Mouse (Mus musculus) gastrocnemius, postnatal 10 days (tissue): Measurements from ENCODE around the gene Abhd14a. TPM values are rescaled to one million over a fixed set of nuclear protein-coding genes. Genes with fewer than 3 reads are reported as not detected.
"Not testable (repeated sequence)": the region's sequence is repeated elsewhere in the genome, so short reads cannot be mapped to it uniquely, and the experiment has no call there.

ENCODE experiments used
- DNase-seq: peaks from one replicate; pipeline ENCODE4 v3.0.0; 2021; ENCODE audit warnings: mixed read lengths
- long read RNA-seq, 2 experiments: library from polyadenylated mRNA; stranded (forward); transcript quantifications; one replicate each; pipeline ENCODE4 v2.0.0; 2021
- total RNA-seq, 2 experiments: library from RNA; stranded (reverse); gene quantifications; 2 replicates each; pipeline ENCODE4 v1.2.3; 2021

Gene Abhd14a
- 10 to 100 TPM; 13.5 to 15.3 TPM for total RNA-seq
- long read RNA-seq, experiment 1, partial matches to known transcripts: 1 of 15 reads
- long read RNA-seq, experiment 1, other reads (novel, unspliced or antisense): 11 of 15 reads
- long read RNA-seq, experiment 2, partial matches to known transcripts: 0 of 14 reads
- long read RNA-seq, experiment 2, other reads (novel, unspliced or antisense): 13 of 14 reads

DNA sequence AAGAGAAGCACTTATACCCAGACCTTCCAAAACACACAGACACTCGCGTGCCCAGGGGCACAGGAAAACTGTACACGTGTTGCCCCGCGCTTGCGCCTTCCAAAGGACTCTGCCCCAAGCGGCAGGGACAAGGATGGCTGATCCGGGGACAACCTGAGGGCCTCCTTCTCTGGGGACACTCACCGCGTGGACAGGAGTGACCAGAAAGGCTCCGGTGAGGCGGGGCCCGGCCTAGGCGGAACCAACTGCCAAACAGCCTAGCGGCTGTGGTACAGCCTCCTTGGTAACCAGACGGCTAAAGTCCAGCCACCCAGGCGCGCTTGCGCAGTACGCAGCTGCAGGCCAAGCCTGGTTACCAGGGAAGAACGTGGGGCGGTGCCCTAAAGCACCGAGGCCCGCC is at the start of gene Abhd14a, which contains the start of gene Abhd14b:
Gene Abhd14a (minus strand): TSS at position 331 of the 400 bp plus-strand sequence.
Gene Abhd14b (plus strand): TSS at position 112 of the 400 bp plus-strand sequence.
- DNase-seq: peak; percentile 93

- not testable (repeated sequence) for DNase-seq
Measured at GRCm38 (mm10) chr9:106487602-106488001, 40.1 kb upstream of the Abhd14a start.

DNA sequence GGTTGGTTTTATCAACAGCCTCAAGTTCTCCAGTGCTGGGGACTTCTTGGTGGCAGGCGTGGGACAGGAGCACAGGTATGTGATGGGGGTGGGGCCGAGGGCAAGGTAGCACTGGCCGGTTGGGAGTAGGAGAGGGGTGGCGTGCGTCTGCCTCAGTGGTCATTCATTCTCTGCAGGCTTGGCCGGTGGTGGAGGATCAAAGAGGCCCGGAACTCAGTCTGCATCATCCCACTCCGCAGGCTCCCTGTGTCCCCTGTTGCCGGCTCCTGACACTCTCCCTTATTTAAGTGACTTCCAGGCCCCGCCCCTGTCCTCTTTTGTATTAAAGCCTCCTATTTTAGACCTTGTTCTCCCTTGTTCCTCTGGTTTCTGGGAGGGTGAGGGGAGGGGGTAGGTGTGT is 37.6 kb upstream of the Abhd14a start:
- DNase-seq: no peak

DNA sequence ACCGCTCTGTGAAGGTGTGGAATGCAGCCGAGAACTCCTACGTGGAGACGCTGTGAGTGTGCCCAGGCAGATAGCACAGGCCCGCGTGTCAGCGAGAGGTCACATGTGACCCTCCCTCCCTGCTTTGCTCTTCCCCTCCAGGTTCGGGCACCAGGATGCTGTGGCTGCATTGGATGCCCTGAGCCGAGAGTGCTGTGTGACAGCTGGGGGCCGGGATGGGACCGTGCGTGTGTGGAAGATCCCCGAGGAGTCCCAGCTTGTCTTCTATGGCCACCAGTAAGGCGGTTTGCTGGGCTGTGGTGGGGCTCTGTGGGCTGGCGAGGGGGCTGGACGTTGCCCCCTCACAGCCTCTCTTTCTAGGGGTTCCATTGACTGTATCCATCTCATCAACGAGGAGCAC is 36.1 kb upstream of the Abhd14a start:
- peak; percentile 3 for DNase-seq

DNA sequence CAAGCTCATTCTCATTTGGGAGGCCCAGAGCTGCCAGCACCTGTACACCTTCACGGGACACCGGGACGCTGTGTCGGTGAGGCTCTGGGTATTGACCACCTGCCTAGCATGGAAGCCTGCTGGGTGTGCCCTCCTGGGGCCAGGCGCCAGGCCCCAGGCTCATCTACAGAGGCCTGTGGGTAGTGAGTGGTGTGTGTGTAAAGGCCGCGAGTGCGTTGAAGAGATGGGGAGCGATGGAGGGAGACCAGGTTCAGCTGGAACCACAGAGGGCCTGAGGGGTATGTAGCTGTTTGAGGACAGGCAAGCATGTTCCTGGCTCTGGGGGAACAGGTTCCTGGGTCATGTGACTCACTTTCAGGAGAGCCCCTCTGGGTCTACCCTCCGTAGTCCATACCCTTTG is 35.7 kb upstream of the Abhd14a start:
- no peak for DNase-seq

- peak; percentile 3 for DNase-seq
Measured at GRCm38 (mm10) chr9:106482578-106483115, 35.2 kb upstream of the Abhd14a start.

GRCm38 (mm10) chr9:106481676-106482075 is 34.2 kb upstream of the Abhd14a start:
- DNase-seq: peak; percentile 3

GRCm38 (mm10) chr9:106481075-106481474 is 33.6 kb upstream of the Abhd14a start:
- DNase-seq: peak; percentile 2

DNA sequence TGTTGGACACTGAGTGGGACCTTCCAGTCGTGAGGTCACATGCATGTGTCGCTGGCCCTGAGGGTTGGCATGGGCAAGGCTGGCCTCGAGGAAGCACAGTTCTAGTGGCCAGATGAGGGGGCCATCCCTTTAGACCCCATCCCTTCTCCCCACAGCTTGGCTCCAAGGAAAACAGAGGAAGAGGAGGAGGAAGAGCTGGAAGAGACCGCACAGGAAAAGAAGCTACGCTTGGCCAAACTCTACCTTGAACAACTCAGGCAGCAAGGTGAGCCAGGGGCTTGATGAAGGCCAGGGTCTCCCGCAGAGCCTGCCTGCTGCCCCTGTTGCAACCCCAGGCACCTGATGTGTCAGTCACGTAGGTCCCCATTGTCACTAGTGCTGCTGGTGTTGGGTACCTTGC is 33.1 kb upstream of the Abhd14a start:
- peak; percentile 2 for DNase-seq

GRCm38 (mm10) chr9:106478101-106478500 is 30.6 kb upstream of the Abhd14a start:
- peak; percentile 2 for DNase-seq

DNA sequence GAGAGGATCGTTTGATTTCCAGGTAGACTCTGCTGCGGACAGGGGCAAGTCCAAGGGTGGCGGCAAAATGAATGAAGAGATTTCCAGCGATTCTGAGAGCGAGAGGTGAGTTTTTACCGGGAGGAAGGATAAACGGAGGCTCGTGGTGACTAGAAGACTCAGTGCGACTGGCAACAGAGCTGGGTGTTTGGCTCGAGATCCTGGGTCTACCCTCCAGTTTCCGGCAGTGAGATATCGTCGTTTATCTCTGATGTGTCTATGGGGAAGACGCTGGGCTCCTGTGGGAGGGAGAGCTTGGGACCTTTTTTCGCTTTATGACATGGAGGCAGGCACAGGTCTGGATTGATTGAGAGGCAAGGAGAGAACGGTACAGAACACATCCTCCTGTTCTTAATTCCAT is 30.2 kb upstream of the Abhd14a start:
- peak; percentile 3 for DNase-seq

DNA sequence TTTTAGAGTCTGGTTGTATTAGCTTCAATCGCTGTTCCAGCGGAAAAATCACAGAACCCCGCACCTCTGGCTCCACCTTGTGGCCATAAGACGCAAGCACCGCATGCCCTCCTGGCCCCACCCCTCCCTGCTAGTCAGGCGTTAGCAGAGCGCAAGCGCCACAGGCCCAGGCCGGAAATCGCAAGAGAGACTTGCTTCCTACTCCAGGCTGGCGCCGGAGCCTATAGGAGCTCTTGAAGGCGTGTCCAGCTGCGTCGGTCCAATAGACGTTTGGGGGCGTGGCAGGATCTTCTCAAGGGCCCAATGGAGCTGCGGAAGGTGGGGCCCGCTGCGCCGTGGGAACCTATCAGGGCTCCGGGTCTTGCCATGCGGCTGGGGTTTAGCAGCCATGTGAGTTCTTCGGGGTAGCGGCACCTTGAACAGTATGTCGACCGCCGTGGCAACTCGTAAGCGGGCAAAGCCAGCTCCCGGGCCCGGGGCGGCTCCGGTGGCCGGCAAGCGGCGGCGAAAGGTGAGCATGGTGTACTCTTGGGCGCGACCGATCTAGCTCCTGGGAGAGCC is 29.5 kb upstream of the Abhd14a start, which contains the start of gene Parp3:
Gene Parp3 (minus strand): TSS at position 26 of the 561 bp plus-strand sequence.
- peak; percentile 93 for DNase-seq

GRCm38 (mm10) chr9:106476002-106476923 is 28.8 kb upstream of the Abhd14a start:
- peak; percentile 57 for DNase-seq

DNA sequence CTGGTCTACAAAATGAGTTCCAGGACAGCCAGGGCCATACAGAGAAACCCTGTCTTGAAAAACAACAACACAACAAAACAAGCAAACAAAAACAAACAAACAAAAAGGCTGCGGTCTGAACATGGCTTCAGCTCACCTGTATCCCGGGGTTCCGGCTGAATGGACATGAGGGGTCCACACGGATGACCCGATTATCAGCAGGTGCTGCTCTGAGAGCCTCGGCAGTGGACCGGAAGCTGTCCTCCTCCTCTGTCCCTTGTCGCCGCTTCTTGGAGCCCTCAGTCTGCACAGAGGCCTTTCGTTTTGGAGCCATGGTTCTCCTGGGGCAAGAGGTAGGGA is 28.2 kb upstream of the Abhd14a start, which contains the start of gene Rrp9:
Gene Rrp9 (plus strand): TSS at position 301 of the 339 bp plus-strand sequence.
- peak; percentile 20 for DNase-seq

- DNase-seq: peak; percentile 48
Measured at GRCm38 (mm10) chr9:106475046-106475445, 27.6 kb upstream of the Abhd14a start.

DNA sequence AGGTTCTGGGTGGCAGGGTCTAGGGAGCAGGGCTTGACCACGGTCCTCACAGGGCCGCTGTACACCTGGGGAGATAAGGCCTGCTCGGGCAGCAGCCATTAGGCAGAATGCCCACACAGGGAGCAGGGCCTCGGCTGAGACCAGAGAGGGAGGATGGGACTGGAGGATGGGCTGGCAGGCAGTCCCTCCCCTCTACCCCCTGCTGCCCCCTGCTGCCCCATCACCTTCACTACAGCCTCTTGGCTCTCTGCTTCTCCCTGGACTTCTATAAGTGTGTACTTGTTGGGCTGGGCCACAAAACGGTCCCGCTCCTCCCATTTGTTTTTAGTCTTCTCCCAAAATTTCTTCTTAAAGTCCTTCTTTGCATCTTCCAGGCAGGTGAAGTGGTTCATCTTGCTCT is 27.0 kb upstream of the Abhd14a start:
- peak; percentile 76 for DNase-seq

DNA sequence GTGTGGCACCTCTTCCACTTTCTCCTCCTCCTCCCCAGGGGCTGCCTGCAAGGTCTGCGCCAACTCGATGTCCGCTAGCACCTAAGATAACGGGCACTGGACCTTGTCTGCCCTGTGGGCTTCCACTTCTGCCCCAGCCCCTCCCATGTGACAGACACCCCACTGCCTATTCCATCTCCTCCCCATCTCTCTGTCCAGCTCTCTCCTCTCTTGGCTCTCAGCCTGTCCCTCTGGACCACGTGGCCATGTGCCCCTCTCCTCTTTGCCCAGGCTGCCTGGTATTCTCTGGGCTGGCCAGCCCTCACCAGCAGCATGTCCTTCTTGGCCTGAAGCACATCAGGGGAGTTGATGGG is 26.3 kb upstream of the Abhd14a start:
- peak; percentile 24 for DNase-seq

GRCm38 (mm10) chr9:106473081-106473752 is 25.7 kb upstream of the Abhd14a start:
- DNase-seq: peak; percentile 5

DNA sequence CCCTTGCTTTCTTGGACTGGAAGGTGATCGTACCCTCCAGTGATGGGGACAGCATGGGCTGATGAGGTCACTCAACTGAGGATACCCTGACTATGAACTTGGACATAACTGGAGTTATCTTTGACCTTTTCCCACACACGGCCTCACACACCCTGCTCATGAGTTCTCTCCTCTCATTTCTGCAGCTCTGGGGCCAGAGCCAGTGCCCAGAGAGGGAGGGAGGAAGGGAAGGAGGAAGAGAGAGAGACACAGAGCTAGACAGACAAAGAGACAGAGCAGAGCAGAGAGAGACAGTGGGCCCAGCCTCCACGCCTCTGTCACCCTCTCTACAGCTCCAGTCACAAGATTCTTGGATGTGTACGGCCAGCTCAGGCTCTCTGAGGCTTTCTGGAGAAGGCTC is 24.8 kb upstream of the Abhd14a start:
- peak; percentile 6 for DNase-seq

GRCm38 (mm10) chr9:106471892-106472291 is 24.4 kb upstream of the Abhd14a start:
- peak; percentile 55 for DNase-seq

- peak; percentile 3 for DNase-seq
Measured at GRCm38 (mm10) chr9:106470991-106471750, 23.7 kb upstream of the Abhd14a start.
